Mouse (Mus musculus) kidney, postnatal 36 days (tissue): Measurements from ENCODE around the gene Schip1.

Experiments used
- DNase-seq, 2 experiments: peaks; one replicate each; pipeline ENCODE4 v3.0.0; 2021 to 2022; ENCODE audit warnings: mixed read lengths in 2 of 2

Gene Schip1

DNA sequence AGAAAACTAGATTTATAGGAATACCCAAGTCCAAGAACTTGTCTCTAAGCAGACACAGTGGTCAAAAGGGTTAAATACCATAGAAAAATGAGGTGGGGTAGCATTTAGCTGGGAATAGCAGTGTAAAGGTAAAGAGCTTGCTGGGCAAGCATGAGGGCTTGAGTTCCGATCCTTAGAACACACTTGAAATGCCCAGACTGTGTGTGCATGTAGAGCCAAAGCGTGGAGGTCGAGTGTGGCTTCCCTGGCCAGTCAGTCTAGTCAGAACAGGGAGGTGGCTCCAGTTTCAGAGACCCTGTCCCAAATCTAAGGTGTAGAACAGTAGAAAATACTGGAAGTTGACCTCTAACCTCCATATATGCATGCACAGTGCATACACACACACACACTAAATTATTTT, 418.9 kb downstream of the Schip1 start:
- DNase-seq = no peak

DNA sequence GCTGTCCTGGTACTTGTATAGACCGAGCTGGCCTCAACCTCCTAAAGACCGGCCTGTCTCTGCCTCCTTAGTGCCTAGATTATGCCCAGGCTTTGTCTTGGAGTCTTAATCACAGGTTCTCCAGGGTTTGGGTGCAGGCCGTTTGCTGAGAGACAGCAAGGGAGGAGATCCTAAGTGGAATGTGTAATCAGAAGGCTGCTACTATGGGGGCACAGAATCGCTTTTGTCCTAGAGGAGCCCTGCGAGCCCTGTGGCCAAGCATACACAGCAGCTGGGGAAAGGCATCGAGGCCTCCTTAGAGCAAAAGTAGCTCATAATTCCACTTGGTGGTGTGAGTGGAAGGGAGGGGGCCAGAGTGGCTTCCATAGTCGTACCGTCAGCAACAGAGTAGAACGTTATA, 419.4 kb downstream of the Schip1 start:
- DNase-seq = no peak

DNA sequence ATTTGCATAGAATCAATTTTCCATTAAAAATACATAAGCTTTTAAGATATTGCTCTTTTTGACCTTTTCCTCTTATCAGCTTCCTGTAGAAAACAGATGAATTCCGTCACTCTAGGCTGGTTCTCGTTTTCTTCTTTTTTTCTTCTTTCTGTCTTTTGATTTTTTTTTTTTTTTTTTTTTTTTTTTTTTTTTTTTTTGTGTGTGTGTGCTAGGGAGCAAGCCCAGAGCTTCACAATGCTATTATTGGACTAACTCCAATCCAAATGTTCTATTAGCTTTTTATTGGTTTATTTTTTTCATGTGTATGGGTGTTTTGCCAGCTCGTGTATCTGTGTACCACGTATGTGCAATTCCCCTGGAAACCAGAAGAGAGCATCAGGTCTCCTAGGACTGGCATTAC, 420.0 kb downstream of the Schip1 start:
- no peak for DNase-seq

DNA sequence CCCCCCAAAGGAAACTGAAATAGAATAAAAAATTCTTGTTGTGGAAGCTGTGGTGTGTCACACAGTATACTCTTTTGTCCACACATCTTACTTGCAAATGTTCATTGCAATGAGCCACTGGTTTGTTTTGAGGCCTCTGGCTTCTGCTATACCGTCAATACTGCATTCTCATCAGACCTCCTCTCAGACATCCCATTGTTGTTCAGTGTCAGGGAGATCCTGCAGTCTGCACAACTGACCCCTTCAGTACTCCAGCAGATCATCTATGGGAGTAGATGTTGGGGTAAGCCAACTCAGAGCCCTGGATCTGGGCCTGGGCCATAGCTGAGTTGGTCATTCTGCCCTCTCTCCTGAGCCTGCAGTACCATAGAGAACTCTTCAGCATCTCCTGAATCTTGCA, 423.0 kb downstream of the Schip1 start:
- DNase-seq = no peak

DNA sequence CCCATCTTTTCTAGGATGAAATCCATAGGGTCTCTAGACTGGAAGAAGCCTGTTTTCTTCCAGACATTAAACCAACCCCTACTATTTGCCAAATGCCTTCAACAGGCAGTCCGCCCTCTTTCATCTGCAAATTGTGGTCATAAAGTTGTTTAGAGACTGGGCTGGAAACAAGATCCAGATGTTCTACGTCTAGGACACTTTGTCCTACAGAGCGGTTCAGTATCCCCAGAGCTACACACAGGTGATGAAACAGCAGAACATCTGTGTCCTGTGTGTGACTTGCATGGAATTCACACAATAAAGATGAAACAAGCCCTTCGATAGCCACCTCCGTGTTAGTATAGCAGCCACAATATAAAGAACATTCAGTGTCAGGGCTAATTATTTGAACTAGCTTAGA, 423.7 kb downstream of the Schip1 start:
- no peak for DNase-seq

DNA sequence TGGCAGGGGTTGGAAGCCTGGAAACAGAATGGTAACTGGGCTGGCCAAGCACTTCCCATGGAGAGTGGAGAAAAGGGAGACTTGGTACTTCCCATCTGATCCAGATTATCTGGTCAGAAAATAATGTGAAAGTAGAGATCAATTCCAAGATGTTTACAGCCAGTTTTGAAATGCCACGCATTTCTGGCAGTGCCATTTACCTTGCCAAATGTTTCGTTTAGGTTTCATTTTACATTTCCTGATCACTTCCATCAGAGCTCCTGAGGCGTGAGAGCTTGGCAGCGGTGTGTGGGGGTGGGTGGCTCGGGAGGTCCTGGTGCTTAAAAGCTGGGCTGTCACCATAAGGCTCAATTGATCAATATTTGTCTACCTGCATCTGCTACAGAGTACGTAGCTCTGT, 426.9 kb downstream of the Schip1 start:
- no peak for DNase-seq

DNA sequence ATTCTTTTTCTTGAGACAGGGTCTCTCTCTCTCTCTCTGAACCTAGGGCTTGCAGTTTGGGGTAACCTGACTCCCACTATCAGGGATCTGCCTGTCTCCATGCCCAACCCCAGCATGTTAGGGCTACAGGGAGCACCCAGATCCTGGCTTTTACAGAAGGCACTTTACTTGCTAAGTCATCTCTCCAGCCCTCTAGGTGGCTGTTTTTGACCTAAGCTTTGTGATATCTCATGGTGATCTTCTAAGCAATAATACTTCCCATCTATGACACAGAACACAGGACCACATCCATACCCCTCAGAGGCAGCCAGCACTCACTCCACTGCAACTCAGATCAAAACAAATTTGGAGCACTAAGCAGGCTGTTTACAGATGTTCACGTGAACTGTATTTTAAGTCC, 427.5 kb downstream of the Schip1 start:
- DNase-seq = no peak

DNA sequence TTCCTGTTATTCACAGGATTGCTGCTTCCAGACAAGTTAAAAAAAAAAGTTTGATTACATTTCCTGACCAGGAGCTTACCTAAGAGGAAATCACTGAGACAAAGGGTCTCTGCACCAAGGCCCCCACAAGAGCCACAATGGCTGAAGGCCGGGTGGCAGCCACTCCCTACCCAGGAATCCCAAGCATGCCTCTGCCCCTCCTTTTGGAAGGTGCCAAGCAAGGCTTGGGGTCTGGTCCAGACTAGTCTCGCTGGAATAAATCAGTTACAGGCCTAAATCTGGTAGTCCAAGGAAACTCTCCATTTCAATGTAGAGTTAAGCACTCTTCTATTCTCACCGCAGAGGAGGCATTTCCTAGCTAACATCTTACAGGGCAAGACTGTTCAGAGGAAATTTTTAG, 427.9 kb downstream of the Schip1 start:
- peak; percentile 48 to 64 for DNase-seq

DNA sequence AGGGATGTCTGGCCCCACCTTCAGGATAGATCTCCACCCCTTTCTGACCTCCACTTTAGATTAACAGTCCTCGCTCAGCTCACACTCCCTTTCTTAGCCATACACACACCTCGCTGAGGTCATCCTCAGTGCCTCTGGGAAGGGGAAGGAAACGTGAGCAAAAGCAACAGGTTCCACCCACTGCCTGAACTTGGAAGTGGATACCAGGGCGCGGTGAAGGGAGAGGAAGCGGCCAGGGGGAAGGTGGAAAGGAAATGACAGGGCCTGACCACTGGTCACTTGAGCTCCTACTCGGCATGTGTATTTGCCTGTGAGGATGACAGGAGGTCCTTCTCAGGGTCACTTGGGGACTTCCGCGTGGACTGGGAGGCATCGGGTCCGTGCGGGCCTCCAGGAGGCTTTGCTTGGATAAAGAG, 428.6 kb downstream of the Schip1 start:
- peak; percentile 70 to 84 for DNase-seq

DNA sequence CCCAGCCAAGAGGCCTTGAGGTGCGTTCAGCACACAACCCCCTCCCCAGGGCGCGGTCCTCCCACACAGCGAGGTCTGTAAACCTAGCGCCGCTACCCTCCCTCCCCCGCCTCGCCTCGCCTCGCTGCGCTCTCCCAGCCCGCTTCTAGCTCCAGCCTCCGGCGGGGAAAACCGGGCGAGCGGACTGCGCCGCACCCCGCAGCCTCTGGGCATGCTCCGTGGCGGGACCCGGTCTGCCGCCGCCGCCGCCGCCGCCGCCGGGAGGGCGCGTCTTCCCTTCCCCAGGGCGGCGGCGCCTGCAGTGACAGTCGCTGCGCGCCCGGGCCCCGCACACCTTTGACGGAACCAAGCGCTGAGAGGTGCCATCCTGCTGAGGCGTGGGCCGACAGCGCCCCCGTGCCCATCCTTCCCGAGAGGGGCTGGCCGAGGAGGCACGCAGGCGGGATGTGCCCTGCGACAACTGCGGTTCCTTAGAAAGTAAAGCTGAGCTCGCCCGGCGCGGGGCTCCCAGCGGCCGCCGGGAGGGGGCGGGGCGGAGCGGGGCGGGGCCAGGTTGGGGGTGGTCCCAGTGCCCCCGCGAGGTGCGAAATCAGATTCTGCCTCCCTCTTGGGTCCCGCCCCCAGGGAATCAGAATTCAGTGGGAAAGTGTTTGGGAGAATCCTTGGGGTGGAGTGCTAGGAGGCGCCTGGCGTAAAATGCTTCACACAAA, 429.1 kb downstream of the Schip1 start:
- DNase-seq = peak; percentile 87 to 91

DNA sequence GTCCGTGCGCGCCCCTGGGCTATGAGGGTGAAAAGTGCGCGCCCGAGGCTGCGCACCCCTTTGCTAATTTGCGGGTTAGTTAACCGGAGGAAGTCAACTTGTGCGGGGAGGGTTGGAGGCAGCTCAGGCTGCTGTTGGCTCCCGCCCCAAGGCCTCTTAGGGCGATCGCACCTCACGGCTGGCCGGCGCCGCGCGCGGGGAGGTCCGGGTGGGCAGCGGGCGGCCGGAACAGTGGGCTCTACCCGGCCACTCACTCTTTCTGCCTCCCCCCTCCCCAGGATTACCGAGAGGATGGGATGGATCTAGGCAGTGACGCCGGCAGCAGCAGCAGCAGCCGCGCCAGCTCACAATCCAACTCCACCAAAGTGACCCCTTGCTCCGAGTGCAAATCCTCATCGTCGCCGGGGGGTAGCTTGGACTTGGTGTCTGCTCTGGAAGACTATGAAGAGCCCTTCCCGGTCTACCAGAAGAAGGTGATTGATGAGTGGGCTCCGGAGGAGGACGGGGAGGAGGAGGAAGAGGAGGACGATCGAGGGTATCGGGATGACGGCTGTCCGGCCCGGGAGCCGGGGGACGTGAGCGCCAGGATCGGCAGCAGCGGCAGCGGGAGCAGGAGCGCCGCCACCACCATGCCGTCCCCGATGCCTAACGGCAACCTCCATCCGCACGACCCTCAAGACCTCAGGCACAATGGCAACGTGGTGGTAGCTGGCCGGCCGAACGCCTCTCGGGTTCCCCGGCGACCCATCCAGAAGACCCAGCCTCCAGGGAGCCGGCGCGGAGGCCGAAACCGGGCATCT, 429.9 kb downstream of the Schip1 start:
- peak in 1 of 2 experiments; percentile 58 for DNase-seq

DNA sequence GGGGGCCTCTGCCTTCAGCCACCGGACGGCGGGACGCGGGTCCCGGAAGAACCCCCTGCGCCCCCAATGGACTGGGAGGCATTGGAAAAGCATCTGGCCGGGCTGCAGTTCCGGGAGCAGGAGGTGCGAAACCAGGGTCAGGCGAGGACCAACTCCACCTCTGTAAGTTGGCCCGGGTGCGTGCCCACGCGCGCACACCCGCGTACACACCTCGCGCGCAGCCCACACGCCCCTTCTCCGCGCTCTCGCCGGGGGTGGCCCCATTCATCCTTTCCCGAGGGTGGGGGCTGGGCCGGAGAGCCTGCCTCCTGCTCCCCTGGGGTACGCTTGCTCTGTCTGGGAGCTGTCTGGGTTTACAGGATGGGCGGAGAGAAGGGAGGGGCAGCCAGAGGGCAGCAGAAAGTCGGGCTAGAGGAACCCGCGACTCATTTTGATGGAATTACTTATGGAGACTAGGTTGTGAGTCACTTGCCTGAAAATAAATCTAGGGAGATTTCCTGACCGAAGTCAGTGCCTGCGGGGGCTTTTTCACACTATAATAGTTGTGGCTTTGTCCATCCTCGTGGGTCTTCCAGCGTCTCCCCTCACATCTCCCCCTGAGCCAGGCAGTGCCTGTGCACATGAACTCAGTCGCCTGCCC, 430.6 kb downstream of the Schip1 start:
- peak; percentile 72 to 73 for DNase-seq

DNA sequence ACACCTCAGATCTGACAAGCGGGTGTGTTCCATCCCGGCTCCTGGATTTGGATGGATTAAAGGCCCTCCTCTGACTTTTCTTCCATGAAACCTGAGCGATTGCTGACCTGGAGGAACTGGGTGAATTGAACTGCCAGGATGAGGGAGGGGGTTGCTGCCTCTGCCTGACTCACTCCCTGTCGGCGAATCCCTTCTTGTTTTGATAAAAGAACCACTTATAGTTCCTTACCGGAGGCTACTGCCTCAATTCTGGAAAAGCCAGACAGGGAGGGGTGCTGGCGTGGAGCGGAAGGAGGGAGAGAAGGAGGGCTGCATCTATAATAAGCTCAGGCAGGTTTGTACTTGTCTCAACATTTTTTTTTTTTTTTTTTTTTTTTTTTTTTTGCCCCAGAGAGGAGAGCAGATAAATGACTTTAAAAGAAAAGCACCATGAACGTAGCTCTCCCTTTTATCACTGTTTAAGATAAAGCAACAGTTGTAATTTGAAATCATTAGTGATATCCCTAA, 431.2 kb downstream of the Schip1 start:
- no peak for DNase-seq

DNA sequence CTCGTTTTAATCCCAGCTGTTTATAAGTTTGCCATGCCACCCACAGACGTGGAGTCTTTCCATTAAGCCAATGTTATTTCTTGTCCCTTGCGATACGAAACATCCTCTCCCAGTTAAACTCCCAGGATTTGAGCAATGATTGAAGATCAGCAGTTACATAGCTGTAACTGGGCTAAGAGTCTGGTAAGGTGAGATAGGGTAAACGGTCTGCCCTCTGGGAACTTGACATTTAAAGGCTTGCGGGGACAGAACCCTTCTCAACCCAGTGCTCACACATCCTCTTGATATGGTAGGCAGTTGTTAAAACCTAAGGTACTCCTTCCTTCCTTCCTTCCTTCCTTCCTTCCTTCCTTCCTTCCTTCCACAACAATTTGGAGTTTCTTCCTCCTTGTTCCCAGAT, 431.9 kb downstream of the Schip1 start:
- DNase-seq = no peak

DNA sequence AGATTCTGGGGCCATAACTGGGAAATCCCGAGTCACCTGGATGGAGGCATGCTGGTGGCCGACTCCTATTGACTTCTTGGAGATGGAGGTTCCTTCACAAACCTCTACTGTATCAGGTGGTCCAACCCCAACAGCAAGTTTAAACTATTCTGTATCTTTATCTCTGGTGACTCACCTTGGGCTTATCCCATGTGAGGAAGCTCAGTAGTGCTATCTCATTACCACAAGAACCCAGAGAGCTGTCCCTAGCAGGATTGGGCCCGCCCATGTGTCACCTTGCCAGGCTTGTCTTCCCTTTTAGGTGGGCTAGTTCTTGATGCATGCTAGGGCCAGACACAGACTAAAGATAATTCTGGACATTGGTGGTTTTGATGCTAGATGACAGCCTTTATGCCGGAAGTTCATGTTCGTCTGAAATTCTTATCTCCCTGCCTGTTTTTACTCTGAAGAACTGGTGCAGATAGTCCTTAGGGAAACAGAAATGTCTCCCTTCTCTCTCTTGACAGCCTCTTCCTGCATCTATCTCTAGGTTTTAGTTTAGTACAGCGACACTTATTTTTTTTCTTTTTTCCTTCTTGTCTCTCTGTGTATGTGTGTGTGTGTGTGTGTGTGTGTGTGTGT, 435.0 kb downstream of the Schip1 start:
- no peak for DNase-seq

DNA sequence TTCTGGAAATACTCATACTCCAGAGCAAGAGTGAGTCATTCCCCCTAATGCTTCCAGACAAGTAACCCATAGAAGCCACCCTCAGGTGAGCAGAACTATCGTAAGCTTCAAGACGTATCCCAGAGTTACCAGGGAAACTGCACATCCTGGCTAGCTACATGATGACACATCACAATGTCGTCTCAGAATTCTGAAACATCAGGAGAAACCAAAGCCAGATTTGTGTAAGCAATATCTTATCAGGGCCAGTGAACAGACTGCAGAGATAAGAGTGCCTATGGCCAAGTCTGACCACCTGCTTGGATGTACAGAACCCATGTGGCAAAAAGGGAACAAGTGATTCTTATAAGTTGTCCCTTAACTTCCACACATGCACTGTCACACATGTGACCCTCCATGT, 440.2 kb downstream of the Schip1 start:
- DNase-seq = no peak

DNA sequence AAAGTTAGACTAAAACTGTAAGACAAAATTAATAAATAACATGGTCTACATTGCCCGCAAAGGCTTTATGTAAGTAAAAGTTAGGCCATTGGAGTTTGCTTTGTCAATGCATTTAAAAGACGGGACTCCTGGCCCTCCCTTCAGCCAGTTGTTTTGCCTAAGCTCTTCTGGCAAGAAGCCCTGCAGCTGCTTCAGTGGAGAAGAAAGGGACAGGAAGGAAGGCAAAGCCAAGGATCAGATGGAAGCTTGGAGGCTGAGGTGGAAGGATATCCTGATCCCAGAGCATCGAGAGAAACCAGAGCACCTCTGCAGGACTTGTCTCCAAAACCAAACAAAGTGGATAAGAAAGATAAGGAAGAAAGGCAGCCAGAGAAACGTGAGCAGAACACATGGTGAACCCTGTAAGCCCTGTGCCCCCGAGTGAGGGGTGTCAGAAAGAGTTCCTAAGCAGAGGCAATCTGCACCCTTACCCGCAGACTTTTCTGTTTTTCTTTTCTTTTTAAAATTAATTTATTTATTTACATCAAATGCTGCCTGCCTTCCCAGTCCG, 442.2 kb downstream of the Schip1 start:
- DNase-seq = peak; percentile 64 to 65

DNA sequence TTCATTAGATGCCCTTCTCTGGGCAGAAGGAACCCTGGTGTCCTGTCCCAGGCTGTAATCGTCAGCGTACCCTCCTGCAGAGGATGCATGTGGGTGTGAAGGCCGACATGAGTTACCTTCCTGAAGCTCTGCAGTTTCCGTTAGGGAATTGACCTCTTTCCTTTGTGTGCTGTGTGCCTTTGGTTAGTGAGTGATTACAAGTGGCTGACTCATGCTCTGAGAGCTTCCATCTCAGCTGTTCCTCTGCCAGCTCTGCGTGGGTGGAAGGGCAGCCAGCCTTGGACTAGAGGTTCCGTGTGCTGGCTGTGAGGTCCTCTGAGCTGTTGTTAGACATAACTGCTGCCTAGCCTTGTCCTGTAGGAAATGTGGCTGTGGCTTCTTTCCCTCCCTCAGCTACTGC, 444.0 kb downstream of the Schip1 start:
- peak; percentile 77 to 86 for DNase-seq

DNA sequence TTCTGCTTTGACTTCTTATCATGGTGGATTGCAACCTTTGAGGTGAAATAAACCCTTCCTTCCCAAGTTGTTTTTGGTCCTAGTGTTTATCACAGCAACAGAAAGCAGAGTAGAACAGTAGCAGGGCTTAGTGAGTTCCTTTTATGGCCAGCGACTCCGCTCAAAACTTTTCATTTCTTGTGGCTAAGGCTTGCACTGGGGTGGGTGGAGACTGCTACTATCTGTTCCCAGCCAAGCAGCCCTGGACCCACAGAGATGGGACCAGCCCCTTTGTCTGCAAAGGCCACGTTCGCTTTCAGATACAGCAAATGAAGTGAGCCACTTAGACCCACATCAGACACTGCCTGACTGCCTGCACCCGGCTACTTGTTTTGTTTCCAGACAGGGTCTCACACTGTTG, 446.3 kb downstream of the Schip1 start:
- DNase-seq = no peak

DNA sequence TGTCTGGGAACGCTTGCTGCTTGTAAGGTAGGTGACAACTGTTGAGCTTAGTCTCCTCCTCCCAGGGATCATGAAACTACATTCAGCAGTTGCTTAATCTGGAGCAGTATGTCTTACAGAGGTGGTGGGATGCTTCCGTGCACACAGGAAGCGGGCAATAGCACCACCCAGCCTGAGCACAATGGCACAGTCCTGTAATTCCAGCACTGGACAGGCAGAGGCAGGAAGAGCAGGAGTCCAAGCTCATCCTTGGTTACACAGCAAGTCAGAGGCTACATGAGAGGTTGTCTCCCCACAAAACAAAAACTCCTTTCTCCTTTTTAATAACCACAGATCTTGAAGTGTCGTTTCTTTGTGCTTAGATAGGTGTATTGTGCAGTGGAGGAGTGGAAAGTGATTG, 447.1 kb downstream of the Schip1 start:
- peak in 1 of 2 experiments; percentile 53 for DNase-seq

DNA sequence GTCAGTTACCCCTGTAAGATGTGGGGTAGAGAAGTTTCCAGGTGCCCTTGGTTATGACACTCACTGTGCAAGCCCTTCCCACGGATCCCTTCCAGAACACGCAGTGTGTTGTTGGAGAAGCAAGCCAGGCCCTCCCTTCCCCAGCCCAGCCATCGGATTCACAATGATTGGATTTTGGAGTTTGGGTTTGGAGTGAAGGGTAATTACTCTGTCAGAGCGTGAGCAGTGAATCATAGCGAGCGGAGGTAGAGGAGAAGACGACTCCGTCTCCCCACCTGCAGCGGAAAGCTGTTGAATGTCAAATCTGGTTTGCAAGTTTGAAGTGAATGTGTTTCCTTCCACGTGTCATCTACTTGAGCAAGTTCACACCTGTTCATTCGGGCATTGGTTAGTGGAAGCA, 447.7 kb downstream of the Schip1 start:
- DNase-seq = no peak

DNA sequence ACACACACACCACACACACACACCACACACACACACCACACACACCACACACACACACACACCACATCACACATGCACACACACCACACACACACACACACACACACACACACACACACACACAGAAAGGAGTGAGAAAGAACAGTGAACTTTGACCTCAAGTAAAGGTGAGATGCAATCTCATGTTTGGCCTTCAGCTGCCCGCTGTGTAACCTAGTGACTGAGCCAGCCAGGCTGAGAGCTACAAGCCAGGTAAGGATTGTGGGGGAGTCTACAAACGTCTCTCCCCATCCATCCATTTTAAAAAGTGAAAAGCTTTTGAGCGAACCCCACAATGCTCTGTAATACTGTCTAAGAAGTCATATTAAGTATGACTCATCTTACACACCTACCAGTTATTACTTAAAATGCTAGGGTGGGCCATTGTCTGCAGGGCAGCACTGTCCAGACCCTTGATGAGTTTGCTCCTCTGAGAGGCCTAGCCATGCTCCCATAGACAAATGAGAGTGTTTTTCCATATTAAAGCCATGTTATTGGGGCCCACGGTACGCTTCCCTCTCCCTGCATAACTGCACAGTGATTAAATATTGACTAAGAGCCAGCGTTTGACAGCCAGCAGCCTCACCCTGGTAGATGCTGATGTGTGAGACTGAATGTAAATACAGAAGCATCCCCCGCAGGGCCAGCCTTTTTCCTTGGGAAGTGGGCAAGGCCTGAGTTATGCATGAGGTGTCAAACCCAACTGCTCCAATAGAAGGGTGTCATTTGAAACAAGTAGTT, 448.9 kb downstream of the Schip1 start:
- DNase-seq = peak in 1 of 2 experiments; percentile 33
